Mouse (Mus musculus): ENCODE data around the gene Dner. TPM values are rescaled to one million over a fixed set of nuclear protein-coding genes. Genes with fewer than 3 reads are reported as not detected.

Dner gene
- total RNA-seq, 2 experiments from 2014 or later: 280 to 333 TPM

- intact Hi-C loops (cut with DNase I): no loop called here
- DNase-seq: no peak
Observed at GRCm38 (mm10) chr1:84464761-84465160, 231.3 kb downstream of the Dner start.

- peak; percentile 41 for DNase-seq
- intact Hi-C loops (cut with DNase I): no loop called here
Observed at GRCm38 (mm10) chr1:84463976-84464662, 231.9 kb downstream of the Dner start.

- intact Hi-C loops (cut with DNase I): no loop called here
- no peak for DNase-seq
Observed at GRCm38 (mm10) chr1:84449566-84450278, 246.3 kb downstream of the Dner start.

- DNase-seq: no peak
- intact Hi-C loops (cut with DNase I): no loop called here
Observed at GRCm38 (mm10) chr1:84443640-84444039, 252.4 kb downstream of the Dner start.

- intact Hi-C loops (cut with DNase I): no loop called here
- no peak for DNase-seq
Observed at GRCm38 (mm10) chr1:84443050-84443449, 253.0 kb downstream of the Dner start.

- DNase-seq: no peak
- intact Hi-C loops (cut with DNase I): no loop called here
Observed at GRCm38 (mm10) chr1:84441419-84441818, 254.6 kb downstream of the Dner start.

GRCm38 (mm10) chr1:84437565-84437964, 258.5 kb downstream of the Dner start:
- intact Hi-C loops (cut with DNase I): no loop called here
- DNase-seq: no peak

- intact Hi-C loops (cut with DNase I): no loop called here
- no peak for DNase-seq
Observed at GRCm38 (mm10) chr1:84436281-84436680, 259.7 kb downstream of the Dner start.

- no peak for DNase-seq
- intact Hi-C loops (cut with DNase I): loop anchor here (5.0 kb wide), 1 partner anchor 264 kb away; the partner anchor contains the start of gene Dner
Observed at GRCm38 (mm10) chr1:84433291-84433980, 262.6 kb downstream of the Dner start.

- intact Hi-C loops (cut with DNase I): loop anchor here (5.0 kb wide), 1 partner anchor 265 kb away; the partner anchor contains the start of gene Dner
- DNase-seq: no peak
Observed at GRCm38 (mm10) chr1:84432311-84432710, 263.7 kb downstream of the Dner start.

- intact Hi-C loops (cut with DNase I): no loop called here
- peak; percentile 15 for DNase-seq
Observed at GRCm38 (mm10) chr1:84428331-84428730, 267.7 kb downstream of the Dner start.

- intact Hi-C loops (cut with DNase I): no loop called here
- peak; percentile 50 for DNase-seq
Observed at GRCm38 (mm10) chr1:84427757-84428156, 268.3 kb downstream of the Dner start.

- DNase-seq: no peak
- intact Hi-C loops (cut with DNase I): no loop called here
Observed at GRCm38 (mm10) chr1:84426679-84427078, 269.3 kb downstream of the Dner start.

GRCm38 (mm10) chr1:84422881-84423280, 273.1 kb downstream of the Dner start:
- peak; percentile 37 for DNase-seq
- intact Hi-C loops (cut with DNase I): no loop called here

- DNase-seq: no peak
- intact Hi-C loops (cut with DNase I): no loop called here
Observed at GRCm38 (mm10) chr1:84421845-84422244, 274.2 kb downstream of the Dner start.

- no peak for DNase-seq
- intact Hi-C loops (cut with DNase I): no loop called here
Observed at GRCm38 (mm10) chr1:84419416-84419815, 276.6 kb downstream of the Dner start.

- intact Hi-C loops (cut with DNase I): no loop called here
- DNase-seq: peak; percentile 14
Observed at GRCm38 (mm10) chr1:84418511-84418910, 277.5 kb downstream of the Dner start.

GRCm38 (mm10) chr1:84417761-84418238, 278.2 kb downstream of the Dner start:
- intact Hi-C loops (cut with DNase I): no loop called here
- peak; percentile 8 for DNase-seq

- intact Hi-C loops (cut with DNase I): no loop called here
- no peak for DNase-seq
Observed at GRCm38 (mm10) chr1:84417276-84417675, 278.7 kb downstream of the Dner start.

- DNase-seq: no peak
Observed at GRCm38 (mm10) chr1:84414464-84414863, 281.6 kb downstream of the Dner start.

GRCm38 (mm10) chr1:84409514-84409913, 286.5 kb downstream of the Dner start:
- intact Hi-C loops (cut with DNase I): no loop called here
- DNase-seq: no peak

More at GRCm38 (mm10) chr1:84414464-84414863, 281.6 kb downstream of the Dner start:
- intact Hi-C loops (cut with DNase I): no loop called here
